Mouse (Mus musculus) c-Kit-positive CD71-negative TER-119-negative erythroid progenitor cells, embryonic 14.5 days (primary cell): Measurements from ENCODE around the gene Stk38l.
"Not testable (repeated sequence)": the region's sequence is repeated elsewhere in the genome, so short reads cannot be mapped to it uniquely, and the experiment has no call there.

Source experiments
- DNase-seq: peaks from one replicate; pipeline ENCODE4 v3.0.0-alpha.2; 2013; ENCODE audit warnings: low read depth

Stk38l gene

GRCm38 (mm10) chr6:146733554-146733953 is 8.8 kb downstream of the Stk38l start:
- DNase-seq, result no peak

- no peak for DNase-seq
Measured at GRCm38 (mm10) chr6:146738889-146739288, 14.1 kb downstream of the Stk38l start.

GRCm38 (mm10) chr6:146740724-146741123 is 15.9 kb downstream of the Stk38l start:
- no peak for DNase-seq

- no peak for DNase-seq
Measured at GRCm38 (mm10) chr6:146741986-146742635, 17.3 kb downstream of the Stk38l start.

GRCm38 (mm10) chr6:146744266-146744665 is 19.5 kb downstream of the Stk38l start:
- not testable (repeated sequence) for DNase-seq

- DNase-seq, result no peak
Measured at GRCm38 (mm10) chr6:146745180-146745579, 20.4 kb downstream of the Stk38l start.

- DNase-seq, result no peak
Measured at GRCm38 (mm10) chr6:146746577-146746976, 21.8 kb downstream of the Stk38l start.

GRCm38 (mm10) chr6:146747057-146747456 is 22.3 kb downstream of the Stk38l start:
- no peak for DNase-seq

- no peak for DNase-seq
Measured at GRCm38 (mm10) chr6:146748271-146748670, 23.5 kb downstream of the Stk38l start.

- no peak for DNase-seq
Measured at GRCm38 (mm10) chr6:146751671-146752070, 26.9 kb downstream of the Stk38l start.

GRCm38 (mm10) chr6:146752178-146752577 is 27.4 kb downstream of the Stk38l start:
- DNase-seq, result no peak

GRCm38 (mm10) chr6:146752612-146753011 is 27.8 kb downstream of the Stk38l start:
- no peak for DNase-seq

GRCm38 (mm10) chr6:146753560-146754160 is 28.9 kb downstream of the Stk38l start:
- DNase-seq, result no peak

GRCm38 (mm10) chr6:146755136-146755535 is 30.3 kb downstream of the Stk38l start:
- no peak for DNase-seq

- no peak for DNase-seq
Measured at GRCm38 (mm10) chr6:146755679-146756078, 30.9 kb downstream of the Stk38l start.

- DNase-seq, result no peak
Measured at GRCm38 (mm10) chr6:146759027-146759426, 34.2 kb downstream of the Stk38l start.

GRCm38 (mm10) chr6:146760022-146760421 is 35.2 kb downstream of the Stk38l start:
- DNase-seq, result no peak

GRCm38 (mm10) chr6:146760736-146761135 is 35.9 kb downstream of the Stk38l start:
- DNase-seq, result no peak

- no peak for DNase-seq
Measured at GRCm38 (mm10) chr6:146762264-146762898, 37.6 kb downstream of the Stk38l start.

- no peak for DNase-seq
Measured at GRCm38 (mm10) chr6:146764593-146764992, 39.8 kb downstream of the Stk38l start.

GRCm38 (mm10) chr6:146765270-146765669 is 40.5 kb downstream of the Stk38l start:
- DNase-seq, result no peak

GRCm38 (mm10) chr6:146768813-146769404 is 44.1 kb downstream of the Stk38l start:
- DNase-seq, result no peak
